Mouse (Mus musculus) Patski (cell line): Measurements from ENCODE around the gene Yjefn3. TPM values are rescaled to one million over a fixed set of nuclear protein-coding genes. Genes with fewer than 3 reads are reported as not detected.

Source experiments
- ATAC-seq: fragments of 100-300 bp; one replicate; pipeline ENCODE4 v1.8.0; 2021
- CTCF ChIA-PET: fragments of 350-600 bp; sonication (Branson Sonifier 250); formaldehyde crosslinking; loops from one replicate; lab custom pipeline; 2022; ENCODE audit warnings: inconsistent platforms; lab: Charles Lee
- POLR2A ChIA-PET: fragments of 350-600 bp; sonication (Branson Sonifier 250); formaldehyde crosslinking; loops from one replicate; lab custom pipeline; 2022; ENCODE audit warnings: antibody characterized with exemption, inconsistent platforms; lab: Charles Lee
- DNase-seq: peaks from one replicate; pipeline ENCODE4 v3.0.0-alpha.2; 2011; ENCODE audit warnings: low read depth, low spot score
- H3K27me3 ChIP-seq: fragments of 371-371 bp; one replicate; pipeline ENCODE4 v1.5.1; 2021
- CTCF ChIP-seq: fragments of 100-300 bp; IDR thresholded peaks from one replicate; pipeline ENCODE4 v1.5.1; 2021
- in situ Hi-C: fragments of 300-500 bp; cut with MboI; formaldehyde crosslinking; loops from 3 replicates; pipeline ENCODE4 v1.11.1; 2018; ENCODE audit warnings: low pct_unique_long_range_greater_than_20kb, mixed read lengths
- polyA plus RNA-seq: library from polyadenylated mRNA; unstranded; gene quantifications from one replicate; pipeline ENCODE4 v1.2.3, GENCODE M21; 2021

Yjefn3 gene
- polyA plus RNA-seq, 1 experiment from 2014 or later = 5.3 TPM

- no peak for DNase-seq
- in situ Hi-C loops = loop anchor here (25.0 kb wide), 1 partner anchor 248 kb away; the partner anchor contains the start of gene Tmem161a
- CTCF ChIA-PET = interaction anchor here (2.5 kb wide), 1 partner anchor 87 kb away, joined by 14 read pairs; no protein-coding TSS in a partner anchor
- no peaks in the 10 kb centered on the region for H3K27me3 ChIP-seq
- POLR2A ChIA-PET = no interaction called here
- no peak for TF ChIP-seq CTCF
- no peak for ATAC-seq
Measured at GRCm38 (mm10) chr8:69914526-69914925, 12.0 kb upstream of the Yjefn3 start.

GRCm38 (mm10) chr8:69912478-69913074, 10.1 kb upstream of the Yjefn3 start:
- TF ChIP-seq CTCF = no peak
- POLR2A ChIA-PET = no interaction called here
- no peaks in the 10 kb centered on the region for H3K27me3 ChIP-seq
- ATAC-seq = no peak
- in situ Hi-C loops = loop anchor here (25.0 kb wide), 1 partner anchor 250 kb away; the partner anchor contains the start of gene Tmem161a
- no peak for DNase-seq
- CTCF ChIA-PET = no interaction called here

DNA sequence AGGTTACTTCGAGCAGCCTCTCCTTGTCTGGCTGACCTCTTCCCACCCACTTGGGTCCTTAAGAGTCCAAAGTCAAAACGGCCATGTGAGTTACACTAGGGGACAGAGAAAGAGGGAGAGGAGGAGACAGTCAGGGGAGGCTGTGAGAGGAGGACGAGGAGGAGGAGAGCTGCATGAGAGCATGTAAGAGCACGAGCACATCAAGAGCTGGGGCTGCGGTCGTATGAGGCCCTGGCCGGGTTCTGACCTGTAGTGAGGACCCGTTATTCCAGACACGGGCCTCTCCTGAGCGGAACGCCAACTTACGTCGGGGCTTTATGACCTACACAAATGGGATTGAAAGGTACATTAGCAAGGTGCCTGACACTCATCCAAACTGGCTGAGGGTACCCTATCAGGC, 9.4 kb upstream of the Yjefn3 start:
- no peak for TF ChIP-seq CTCF
- ChIA-PET CTCF (no interaction called here), POLR2A (no interaction called here)
- DNase-seq (no peak), ATAC-seq (no peak)
- H3K27me3 ChIP-seq = no peaks in the 10 kb centered on the region
- in situ Hi-C loops = loop anchor here (25.0 kb wide), 1 partner anchor 250 kb away; the partner anchor contains the start of gene Tmem161a

- POLR2A ChIA-PET = no interaction called here
- H3K27me3 ChIP-seq = no peaks in the 10 kb centered on the region
- CTCF ChIA-PET = interaction anchor here (1.9 kb wide), 1 partner anchor 94 kb away, joined by 6 read pairs; no protein-coding TSS in a partner anchor
- DNase-seq (no peak), ATAC-seq (no peak)
- in situ Hi-C loops = loop anchor here (25.0 kb wide), 1 partner anchor 255 kb away; the partner anchor contains the start of gene Tmem161a
- TF ChIP-seq CTCF = no peak
Measured at GRCm38 (mm10) chr8:69907106-69907505, 4.6 kb upstream of the Yjefn3 start.

GRCm38 (mm10) chr8:69906260-69906659, 3.7 kb upstream of the Yjefn3 start:
- TF ChIP-seq CTCF = no peak
- in situ Hi-C loops = loop anchor here (25.0 kb wide), 1 partner anchor 256 kb away; the partner anchor contains the start of gene Tmem161a
- ATAC-seq (no peak), DNase-seq (no peak)
- H3K27me3 ChIP-seq = no peaks in the 10 kb centered on the region
- ChIA-PET POLR2A (interaction anchor here (0.8 kb wide), 1 partner anchor 12 kb away, joined by 3 read pairs; no protein-coding TSS in a partner anchor), CTCF (interaction anchor here (1.0 to 1.9 kb wide), 2 partner anchors 12 to 95 kb away, joined by 6 read pairs; no protein-coding TSS in a partner anchor)

- DNase-seq = no peak
- in situ Hi-C loops = loop anchor here (25.0 kb wide), 1 partner anchor 258 kb away; the partner anchor contains the start of gene Tmem161a
- ATAC-seq = no peak
- ChIA-PET POLR2A (interaction anchor here (0.6 to 1.9 kb wide), 5 partner anchors 12 to 1184 kb away, joined by 3 to 8 read pairs (median 4); no protein-coding TSS in a partner anchor), CTCF (interaction anchor here (1.6 kb wide), 1 partner anchor 16 kb away, joined by 3 read pairs; no protein-coding TSS in a partner anchor)
- H3K27me3 ChIP-seq = no peaks in the 10 kb centered on the region
- no peak for TF ChIP-seq CTCF
Measured at GRCm38 (mm10) chr8:69904096-69904495, 1.6 kb upstream of the Yjefn3 start.

GRCm38 (mm10) chr8:69903063-69903542, 591 bp upstream of the Yjefn3 start:
- DNase-seq = peak; percentile 97

DNA sequence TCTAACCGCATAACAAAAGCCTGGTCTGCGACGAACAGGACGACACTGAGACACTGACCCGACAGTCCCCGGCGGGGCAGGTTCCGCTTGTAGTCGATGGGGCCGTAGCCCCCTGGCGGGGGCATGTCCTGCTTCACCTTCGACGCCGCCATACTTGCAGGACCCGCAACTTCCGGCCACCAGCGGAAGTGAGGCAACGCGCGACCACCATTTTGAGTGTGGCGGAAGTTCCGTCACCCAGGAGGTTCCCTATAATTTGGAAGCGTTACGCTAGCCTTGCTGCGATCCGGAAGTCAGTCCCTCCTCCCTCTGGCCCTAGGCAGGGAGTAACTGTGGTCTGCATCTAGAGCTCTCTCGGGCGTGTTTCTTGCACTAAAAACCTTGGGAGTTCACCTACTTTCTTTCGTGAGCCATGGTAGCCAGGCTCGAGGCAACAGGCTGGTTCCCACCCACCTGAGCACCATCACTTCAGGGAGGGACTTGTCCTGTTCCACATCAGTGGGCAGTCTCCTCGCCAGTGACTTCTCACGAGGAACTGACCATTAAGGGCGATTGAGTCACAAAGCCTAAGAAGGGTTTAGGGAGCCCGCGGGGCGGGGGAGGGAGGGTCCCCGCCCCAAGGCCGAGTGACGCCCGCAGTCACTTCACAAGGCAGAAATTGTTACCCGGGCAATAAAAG, 889 bp downstream of the Yjefn3 start:
- ATAC-seq = peak; percentile 67
- TF ChIP-seq CTCF = no peak
- in situ Hi-C loops = loop anchor here (25.0 kb wide), 1 partner anchor 261 kb away; the partner anchor contains the start of gene Tmem161a
- CTCF ChIA-PET = no interaction called here
- peak; percentile 89 for DNase-seq
- POLR2A ChIA-PET = interaction anchor here (0.6 to 1.9 kb wide), 4 partner anchors 80 to 256 kb away, joined by 3 to 5 read pairs (median 3); partner anchors contain the start of genes Gatad2a and Zfp964
- H3K27me3 ChIP-seq = no peaks in the 10 kb centered on the region

More at GRCm38 (mm10) chr8:69903063-69903542, 591 bp upstream of the Yjefn3 start:
- peak; percentile 42 for ATAC-seq
- in situ Hi-C loops = loop anchor here (25.0 kb wide), 1 partner anchor 259 kb away; the partner anchor contains the start of gene Tmem161a
- no peak for TF ChIP-seq CTCF
- POLR2A ChIA-PET = interaction anchor here (0.9 to 1.9 kb wide), 5 partner anchors 10 to 93 kb away, joined by 3 to 8 read pairs (median 4); partner anchors contain the start of genes Gatad2a and Lpar2
- CTCF ChIA-PET = interaction anchor here (1.6 kb wide), 1 partner anchor 17 kb away, joined by 3 read pairs; no protein-coding TSS in a partner anchor
- H3K27me3 ChIP-seq = no peaks in the 10 kb centered on the region

GRCm38 (mm10) chr8:69900895-69901451, 1.5 kb downstream of the Yjefn3 start:
- in situ Hi-C loops = loop anchor here (25.0 kb wide), 1 partner anchor 261 kb away; the partner anchor contains the start of gene Tmem161a
- ChIA-PET POLR2A (interaction anchor here (1.0 to 1.1 kb wide), 2 partner anchors 81 to 247 kb away, joined by 3 read pairs; partner anchors contain the start of gene Zfp964), CTCF (no interaction called here)
- DNase-seq = no peak
- TF ChIP-seq CTCF = no peak
- ATAC-seq = no peak
- H3K27me3 ChIP-seq = no peaks in the 10 kb centered on the region
